Mouse (Mus musculus): Measurements from ENCODE around the gene Gcm1. TPM values are rescaled to one million over a fixed set of nuclear protein-coding genes. Genes with fewer than 3 reads are reported as not detected.
"Not testable (repeated sequence)": the region's sequence is repeated elsewhere in the genome, so short reads cannot be mapped to it uniquely, and the experiment has no call there.

The Gcm1 gene
- polyA plus RNA-seq, 1 experiment from 2014 or later, result not detected

DNA sequence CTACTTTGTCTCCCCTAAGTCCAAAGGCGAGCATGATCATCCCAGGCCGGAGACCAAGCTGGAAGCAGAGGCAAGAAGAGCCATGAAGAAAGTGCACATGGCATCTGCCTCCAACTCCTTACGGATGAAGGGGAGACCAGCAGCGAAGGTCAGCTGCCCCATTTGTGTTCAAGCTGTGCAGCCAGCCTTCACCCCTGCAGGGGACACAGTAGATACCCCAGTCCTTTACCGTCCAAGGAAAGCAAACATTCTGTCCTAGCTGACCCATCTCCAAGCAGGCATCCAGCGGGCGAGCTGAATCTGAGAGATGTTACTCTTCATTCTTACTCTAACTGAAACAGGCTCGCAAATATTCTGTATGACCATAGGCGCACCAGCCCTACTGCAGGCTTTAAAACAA lies 10.7 kb downstream of the Gcm1 start:
- 81% methylated on average over 9 of the region's 9 CpGs for WGBS
- no peak for ATAC-seq (replicated peaks; ENCODE audit: low FRiP score)

DNA sequence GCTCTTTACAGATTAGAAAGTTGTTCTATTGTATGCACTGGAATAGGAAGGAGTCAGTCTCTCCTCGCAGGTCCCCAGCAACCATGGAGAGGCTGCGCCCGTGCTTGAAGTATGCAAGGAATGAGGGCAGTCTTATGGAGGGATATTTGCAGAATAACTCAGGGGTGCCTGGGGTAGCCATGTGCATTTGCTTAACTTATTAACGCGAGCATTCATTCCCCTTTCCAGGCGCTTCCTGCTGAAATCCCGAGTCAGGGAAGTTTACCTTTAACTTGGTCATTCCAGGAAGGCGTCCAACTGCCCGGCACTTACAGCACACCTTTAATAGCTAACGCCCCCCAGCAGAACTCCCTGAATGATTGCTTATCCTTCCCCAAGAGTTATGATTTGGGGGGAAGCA lies 12.4 kb downstream of the Gcm1 start:
- Histone ChIP-seq H3K9ac (ENCODE audit: low read length) (no peak overlapping the region), H3K4me3 (ENCODE audit: low read depth, low read length) (no peak overlapping the region), H3K27me3 (ENCODE audit: control insufficient read depth, insufficient read depth, low read length) (no peaks in the 10 kb centered on the region), H3K36me3 (ENCODE audit: control insufficient read depth, insufficient read depth, low read length) (no peaks in the 10 kb centered on the region), H3K9me3 (ENCODE audit: control insufficient read depth, low read length) (no peaks in the 10 kb centered on the region), H3K4me1 (replicated peaks; ENCODE audit: control insufficient read depth, insufficient read depth, low read length) (no peaks in the 10 kb centered on the region), H3K27ac (ENCODE audit: low read depth, low read length) (no peak overlapping the region), H3K4me2 (ENCODE audit: low read depth, low read length, severe bottlenecking) (no peak overlapping the region)
- 75% methylated on average over 10 of the region's 10 CpGs for WGBS
- no peak for ATAC-seq (replicated peaks; ENCODE audit: low FRiP score)
- DNase-seq (ENCODE audit: low spot score), result no peak

More for the DNA sequence above, 10.7 kb downstream of the Gcm1 start:
- Histone ChIP-seq H3K27ac (ENCODE audit: low read depth, low read length) (no peak overlapping the region), H3K4me2 (ENCODE audit: low read depth, low read length, severe bottlenecking) (no peak overlapping the region), H3K4me3 (ENCODE audit: low read depth, low read length) (no peak overlapping the region), H3K4me1 (replicated peaks; ENCODE audit: control insufficient read depth, insufficient read depth, low read length) (no peaks in the 10 kb centered on the region), H3K9me3 (ENCODE audit: control insufficient read depth, low read length) (no peaks in the 10 kb centered on the region), H3K36me3 (ENCODE audit: control insufficient read depth, insufficient read depth, low read length) (no peaks in the 10 kb centered on the region), H3K27me3 (ENCODE audit: control insufficient read depth, insufficient read depth, low read length) (no peaks in the 10 kb centered on the region), H3K9ac (ENCODE audit: low read length) (no peak overlapping the region)
- DNase-seq (ENCODE audit: low spot score), result no peak

DNA sequence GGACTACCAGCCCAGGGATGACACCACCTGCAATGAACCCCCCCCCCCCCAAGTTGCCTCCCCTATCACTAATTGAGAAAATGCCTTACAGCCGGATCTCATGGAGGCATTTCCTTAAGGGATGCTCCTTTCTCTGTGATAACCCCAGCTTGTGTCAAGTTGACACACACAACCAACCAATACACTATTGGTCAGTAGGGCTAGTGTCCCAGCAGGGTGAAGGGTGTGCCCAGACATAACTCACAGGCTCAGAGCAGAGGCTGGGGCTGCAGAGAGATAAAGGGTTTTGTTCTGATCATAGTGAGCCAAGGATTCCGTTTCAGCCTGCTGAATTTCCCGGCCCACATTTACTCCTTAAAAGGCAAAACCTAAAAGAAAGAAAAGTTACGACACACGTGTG lies 18.8 kb downstream of the Gcm1 start:
- Histone ChIP-seq H3K27ac (ENCODE audit: low read depth, low read length) (no peak overlapping the region), H3K4me2 (ENCODE audit: low read depth, low read length, severe bottlenecking) (no peak overlapping the region), H3K36me3 (ENCODE audit: control insufficient read depth, insufficient read depth, low read length) (no peaks in the 10 kb centered on the region), H3K4me3 (ENCODE audit: low read depth, low read length) (no peak overlapping the region), H3K4me1 (replicated peaks; ENCODE audit: control insufficient read depth, insufficient read depth, low read length) (no peaks in the 10 kb centered on the region), H3K27me3 (ENCODE audit: control insufficient read depth, insufficient read depth, low read length) (no peaks in the 10 kb centered on the region), H3K9ac (ENCODE audit: low read length) (no peak overlapping the region), H3K9me3 (ENCODE audit: control insufficient read depth, low read length) (no peaks in the 10 kb centered on the region)
- WGBS, result 75% methylated on average over 5 of the region's 5 CpGs
- DNase-seq (ENCODE audit: low spot score), result no peak
- ATAC-seq (replicated peaks; ENCODE audit: low FRiP score), result no peak

DNA sequence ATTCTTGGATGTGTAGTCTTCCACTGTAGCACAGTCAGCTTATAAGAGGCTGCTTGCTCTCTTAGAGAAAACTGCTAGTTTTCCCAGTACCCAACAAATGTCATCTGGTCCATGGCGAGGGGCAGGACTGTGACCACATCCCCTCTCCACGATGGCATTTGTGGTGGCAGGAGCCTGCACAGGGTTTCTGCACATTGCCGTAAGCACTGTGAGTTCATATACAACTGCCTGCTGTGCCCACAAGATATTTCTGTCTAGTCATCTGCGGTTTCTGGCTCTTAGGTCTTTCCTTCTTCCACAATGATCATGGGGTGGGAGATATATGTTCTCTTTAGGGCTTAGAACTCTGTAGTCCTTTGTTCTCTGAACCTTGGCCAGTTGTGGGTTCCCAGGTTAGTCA lies 19.9 kb downstream of the Gcm1 start:
- no peak overlapping the region for H3K9ac ChIP-seq (ENCODE audit: low read length)
- no peak overlapping the region for H3K4me2 ChIP-seq (ENCODE audit: low read depth, low read length, severe bottlenecking)
- DNase-seq (ENCODE audit: low spot score) (no peak), ATAC-seq (replicated peaks; ENCODE audit: low FRiP score) (no peak)
- H3K4me3 ChIP-seq (ENCODE audit: low read depth, low read length), result no peak overlapping the region
- H3K9me3 ChIP-seq (ENCODE audit: control insufficient read depth, low read length), result no peaks in the 10 kb centered on the region
- no peaks in the 10 kb centered on the region for H3K27me3 ChIP-seq (ENCODE audit: control insufficient read depth, insufficient read depth, low read length)
- H3K36me3 ChIP-seq (ENCODE audit: control insufficient read depth, insufficient read depth, low read length), result no peaks in the 10 kb centered on the region
- H3K4me1 ChIP-seq (replicated peaks; ENCODE audit: control insufficient read depth, insufficient read depth, low read length), result no peaks in the 10 kb centered on the region
- WGBS, result 89% methylated on average over 4 of the region's 4 CpGs
- H3K27ac ChIP-seq (ENCODE audit: low read depth, low read length), result no peak overlapping the region

DNA sequence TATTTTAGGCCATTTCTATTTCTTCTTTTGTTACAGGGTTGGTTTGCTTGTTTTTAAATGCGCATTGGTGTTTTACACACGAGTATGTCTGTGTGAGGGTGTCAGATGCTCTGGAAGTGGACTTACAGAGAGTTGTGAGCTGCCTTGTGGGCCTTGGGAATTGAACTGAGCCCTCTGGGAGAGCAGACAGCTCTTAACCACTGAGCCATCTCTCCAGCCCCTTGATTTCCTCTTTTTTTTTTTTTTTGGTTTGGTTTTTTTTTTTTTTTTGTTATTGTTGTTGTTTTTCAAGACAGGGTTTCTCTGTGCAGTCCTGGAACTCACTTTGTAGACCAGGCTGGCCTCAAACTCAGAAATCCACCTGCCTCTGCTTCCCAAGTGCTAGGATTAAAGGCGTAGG lies 21.6 kb downstream of the Gcm1 start:
- not testable (repeated sequence) for H3K4me3 ChIP-seq (ENCODE audit: low read depth, low read length); H3K27ac ChIP-seq (ENCODE audit: low read depth, low read length); H3K9ac ChIP-seq (ENCODE audit: low read length); H3K36me3 ChIP-seq (ENCODE audit: control insufficient read depth, insufficient read depth, low read length); ATAC-seq (replicated peaks; ENCODE audit: low FRiP score); H3K4me1 ChIP-seq (replicated peaks; ENCODE audit: control insufficient read depth, insufficient read depth, low read length); DNase-seq (ENCODE audit: low spot score); H3K27me3 ChIP-seq (ENCODE audit: control insufficient read depth, insufficient read depth, low read length); H3K4me2 ChIP-seq (ENCODE audit: low read depth, low read length, severe bottlenecking); H3K9me3 ChIP-seq (ENCODE audit: control insufficient read depth, low read length)
- WGBS, result 92% methylated on average over 3 of the region's 3 CpGs

DNA sequence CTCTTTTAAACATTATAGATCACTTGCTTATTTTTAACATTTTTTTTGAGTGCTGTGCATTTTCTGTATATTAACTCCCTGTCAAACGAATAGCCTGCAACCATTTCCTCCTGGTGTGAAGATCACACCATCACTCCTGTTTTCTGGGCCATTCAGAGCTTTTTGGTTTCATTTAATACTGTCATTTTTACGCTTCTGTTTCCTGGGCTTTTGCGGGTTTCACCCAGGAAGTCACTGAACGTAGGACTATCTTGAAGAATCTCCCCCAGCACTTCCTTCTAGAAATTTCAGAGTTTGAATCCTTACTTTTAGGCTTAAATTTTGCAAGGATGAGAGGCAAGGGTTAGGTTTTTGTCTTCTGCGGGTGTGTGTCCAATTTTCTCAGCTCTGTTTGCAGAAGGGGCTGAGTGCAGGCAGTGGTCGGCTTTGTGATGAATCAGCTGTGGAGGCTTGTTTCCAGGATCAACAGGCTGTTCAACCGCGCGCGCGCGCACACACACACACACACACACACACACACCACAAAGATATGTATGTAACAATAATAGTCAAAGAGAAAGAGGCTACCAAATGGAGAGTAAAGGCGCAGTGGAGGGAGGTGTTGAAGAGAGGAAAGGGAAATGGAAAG lies 22.1 kb downstream of the Gcm1 start:
- Histone ChIP-seq H3K4me2 (ENCODE audit: low read depth, low read length, severe bottlenecking) (no peak overlapping the region), H3K4me3 (ENCODE audit: low read depth, low read length) (no peak overlapping the region), H3K9ac (ENCODE audit: low read length) (no peak overlapping the region), H3K9me3 (ENCODE audit: control insufficient read depth, low read length) (no peaks in the 10 kb centered on the region), H3K36me3 (ENCODE audit: control insufficient read depth, insufficient read depth, low read length) (no peaks in the 10 kb centered on the region), H3K4me1 (replicated peaks; ENCODE audit: control insufficient read depth, insufficient read depth, low read length) (no peaks in the 10 kb centered on the region), H3K27ac (ENCODE audit: low read depth, low read length) (no peak overlapping the region), H3K27me3 (ENCODE audit: control insufficient read depth, insufficient read depth, low read length) (no peaks in the 10 kb centered on the region)
- ATAC-seq (replicated peaks; ENCODE audit: low FRiP score) (no peak), DNase-seq (ENCODE audit: low spot score) (no peak)
- WGBS, result 92% methylated on average over 13 of the region's 13 CpGs

DNA sequence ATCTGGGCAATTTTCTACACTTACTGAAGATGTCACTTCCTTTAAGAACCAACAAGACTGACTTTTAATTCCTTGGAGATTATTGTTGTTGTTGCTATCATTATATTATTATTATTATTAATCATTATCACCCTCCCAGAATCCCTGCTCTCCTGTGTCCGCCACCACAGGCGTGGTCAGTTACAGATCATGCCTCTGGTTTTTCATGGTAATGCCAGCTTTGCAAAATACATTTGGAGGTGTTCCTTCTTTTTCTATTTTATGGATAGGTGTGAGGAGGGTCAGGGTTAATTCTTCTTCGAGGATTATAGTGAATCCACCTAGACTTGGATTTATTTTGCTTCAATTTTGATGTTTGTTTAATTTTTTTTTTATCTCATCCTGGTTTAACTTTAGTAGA lies 23.5 kb downstream of the Gcm1 start:
- no peaks in the 10 kb centered on the region for H3K27me3 ChIP-seq (ENCODE audit: control insufficient read depth, insufficient read depth, low read length)
- DNase-seq (ENCODE audit: low spot score) (no peak), ATAC-seq (replicated peaks; ENCODE audit: low FRiP score) (no peak)
- WGBS, result 97% methylated on average over 3 of the region's 3 CpGs
- H3K4me1 ChIP-seq (replicated peaks; ENCODE audit: control insufficient read depth, insufficient read depth, low read length), result no peaks in the 10 kb centered on the region
- H3K36me3 ChIP-seq (ENCODE audit: control insufficient read depth, insufficient read depth, low read length), result no peaks in the 10 kb centered on the region
- no peak overlapping the region for H3K4me3 ChIP-seq (ENCODE audit: low read depth, low read length)
- no peak overlapping the region for H3K4me2 ChIP-seq (ENCODE audit: low read depth, low read length, severe bottlenecking)
- H3K9ac ChIP-seq (ENCODE audit: low read length), result no peak overlapping the region
- H3K27ac ChIP-seq (ENCODE audit: low read depth, low read length), result no peak overlapping the region
- no peaks in the 10 kb centered on the region for H3K9me3 ChIP-seq (ENCODE audit: control insufficient read depth, low read length)

DNA sequence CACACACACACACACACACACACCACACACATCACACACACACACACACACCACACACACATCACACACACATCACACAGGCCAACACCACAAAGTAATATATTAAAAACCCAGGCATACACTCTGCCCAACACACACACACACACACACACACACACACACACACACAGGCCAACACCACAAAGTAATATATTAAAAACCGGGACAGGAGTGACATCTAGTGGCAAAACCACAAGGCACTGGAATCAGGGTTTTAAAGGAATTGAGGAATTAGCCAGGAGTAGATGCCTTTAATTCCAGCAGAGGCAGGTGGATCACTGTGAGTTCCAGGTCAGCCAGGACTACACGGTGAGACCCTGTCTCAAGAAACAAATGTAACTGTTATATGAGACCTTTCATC lies 26.5 kb downstream of the Gcm1 start:
- ATAC-seq (replicated peaks; ENCODE audit: low FRiP score), result no peak
- H3K4me2 ChIP-seq (ENCODE audit: low read depth, low read length, severe bottlenecking), result no peak overlapping the region
- H3K27me3 ChIP-seq (ENCODE audit: control insufficient read depth, insufficient read depth, low read length), result no peaks in the 10 kb centered on the region
- no peak overlapping the region for H3K27ac ChIP-seq (ENCODE audit: low read depth, low read length)
- no peaks in the 10 kb centered on the region for H3K9me3 ChIP-seq (ENCODE audit: control insufficient read depth, low read length)
- H3K9ac ChIP-seq (ENCODE audit: low read length), result no peak overlapping the region
- no peaks in the 10 kb centered on the region for H3K36me3 ChIP-seq (ENCODE audit: control insufficient read depth, insufficient read depth, low read length)
- H3K4me1 ChIP-seq (replicated peaks; ENCODE audit: control insufficient read depth, insufficient read depth, low read length), result no peaks in the 10 kb centered on the region
- no peak for DNase-seq (ENCODE audit: low spot score)
- H3K4me3 ChIP-seq (ENCODE audit: low read depth, low read length), result no peak overlapping the region
- WGBS, result 42% methylated on average over 2 of the region's 2 CpGs

DNA sequence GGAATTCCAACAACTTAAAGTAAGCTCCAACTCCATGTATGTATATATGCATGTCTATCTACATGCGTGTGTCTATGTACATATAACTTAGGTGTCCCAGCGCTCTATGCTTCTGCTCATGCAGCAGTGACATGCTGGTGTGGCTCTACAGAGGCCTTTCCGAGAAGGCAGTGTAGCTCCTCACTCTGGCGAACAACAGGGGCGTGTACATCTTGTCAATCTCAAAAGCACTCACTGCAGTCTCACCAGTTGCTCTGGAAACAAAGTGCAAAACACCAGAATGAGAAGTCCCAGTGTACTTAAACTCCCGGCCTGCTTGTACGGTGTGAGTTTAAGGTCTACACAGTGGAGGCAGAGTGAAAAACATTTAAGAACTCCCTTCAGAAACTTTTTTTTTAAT lies 30.1 kb downstream of the Gcm1 start:
- Histone ChIP-seq H3K27me3 (ENCODE audit: control insufficient read depth, insufficient read depth, low read length) (no peaks in the 10 kb centered on the region), H3K4me2 (ENCODE audit: low read depth, low read length, severe bottlenecking) (no peak overlapping the region), H3K27ac (ENCODE audit: low read depth, low read length) (no peak overlapping the region), H3K36me3 (ENCODE audit: control insufficient read depth, insufficient read depth, low read length) (no peaks in the 10 kb centered on the region), H3K9ac (ENCODE audit: low read length) (no peak overlapping the region), H3K4me1 (replicated peaks; ENCODE audit: control insufficient read depth, insufficient read depth, low read length) (no peaks in the 10 kb centered on the region), H3K4me3 (ENCODE audit: low read depth, low read length) (no peak overlapping the region), H3K9me3 (ENCODE audit: control insufficient read depth, low read length) (no peaks in the 10 kb centered on the region)
- ATAC-seq (replicated peaks; ENCODE audit: low FRiP score) (no peak), DNase-seq (ENCODE audit: low spot score) (no peak)
- WGBS, result 87% methylated on average over 7 of the region's 7 CpGs

Data from forebrain, embryonic 11.5 days (tissue).